Mouse (Mus musculus) c-Kit-negative CD71-positive TER-119-positive erythroid progenitor cells, embryonic 14.5 days (primary cell): ENCODE measurements around the gene Rai1.

Experiments
- DNase-seq: peaks from one replicate; pipeline ENCODE4 v3.0.0-alpha.2; 2013; ENCODE audit warnings: low read depth, low spot score

The Rai1 gene

GRCm38 (mm10) chr11:60094909-60095810 lies 9.7 kb upstream of the Rai1 start:
- DNase-seq: no peak

- no peak for DNase-seq
Observed at GRCm38 (mm10) chr11:60099555-60100186, 5.1 kb upstream of the Rai1 start.

GRCm38 (mm10) chr11:60100827-60101555 lies 3.8 kb upstream of the Rai1 start:
- DNase-seq: no peak

- no peak for DNase-seq
Observed at GRCm38 (mm10) chr11:60101986-60102385, 2.8 kb upstream of the Rai1 start.

- no peak for DNase-seq
Observed at GRCm38 (mm10) chr11:60102664-60103063, 2.1 kb upstream of the Rai1 start.

- no peak for DNase-seq
Observed at GRCm38 (mm10) chr11:60103567-60103966, 1.2 kb upstream of the Rai1 start.

GRCm38 (mm10) chr11:60105593-60106542 lies 1.1 kb downstream of the Rai1 start:
- peak; percentile 49 for DNase-seq

GRCm38 (mm10) chr11:60106543-60107110 lies 1.8 kb downstream of the Rai1 start:
- no peak for DNase-seq

- no peak for DNase-seq
Observed at GRCm38 (mm10) chr11:60107449-60107848, 2.6 kb downstream of the Rai1 start.

GRCm38 (mm10) chr11:60108631-60109172 lies 3.9 kb downstream of the Rai1 start:
- DNase-seq: no peak

- DNase-seq: no peak
Observed at GRCm38 (mm10) chr11:60110386-60110785, 5.6 kb downstream of the Rai1 start.

GRCm38 (mm10) chr11:60111576-60111975 lies 6.8 kb downstream of the Rai1 start:
- DNase-seq: no peak

GRCm38 (mm10) chr11:60113624-60114023 lies 8.8 kb downstream of the Rai1 start:
- DNase-seq: no peak

GRCm38 (mm10) chr11:60114296-60115023 lies 9.6 kb downstream of the Rai1 start:
- DNase-seq: peak; percentile 33

GRCm38 (mm10) chr11:60115024-60115538 lies 10.3 kb downstream of the Rai1 start:
- DNase-seq: peak; percentile 90

- no peak for DNase-seq
Observed at GRCm38 (mm10) chr11:60115638-60116276, 10.9 kb downstream of the Rai1 start.

- no peak for DNase-seq
Observed at GRCm38 (mm10) chr11:60120586-60121262, 15.9 kb downstream of the Rai1 start.

- no peak for DNase-seq
Observed at GRCm38 (mm10) chr11:60122611-60123010, 17.8 kb downstream of the Rai1 start.
